Mouse (Mus musculus) lung, embryonic 15.5 days (tissue): ENCODE measurements around the gene Efcab7. TPM values are rescaled to one million over a fixed set of nuclear protein-coding genes. Genes with fewer than 3 reads are reported as not detected.

Experiments used
- ATAC-seq: fragments of 200-750 bp; cut with Nextera tagmentation; 2 replicates; pipeline ENCODE4 v1.8.0; 2017; ENCODE audit warnings: moderate number of reproducible peaks, borderline replicate concordance; ENCODE audit not compliant: low FRiP score, low TSS enrichment; ENCODE audit errors: extremely low read depth
- H3K27ac ChIP-seq: fragments of 300-500 bp; sonication (generic); 2 replicates; pipeline ENCODE4 v1.5.1; 2015; ENCODE audit warnings: moderate library complexity, mild to moderate bottlenecking, inconsistent platforms
- H3K27me3 ChIP-seq: fragments of 300-500 bp; sonication (generic); 2 replicates; pipeline ENCODE4 v1.6.1; 2015; ENCODE audit warnings: inconsistent platforms
- H3K36me3 ChIP-seq: fragments of 300-500 bp; sonication (generic); 2 replicates; pipeline ENCODE4 v1.6.1; 2015; ENCODE audit warnings: inconsistent platforms
- H3K4me1 ChIP-seq: fragments of 300-500 bp; sonication (generic); 2 replicates; pipeline ENCODE4 v1.6.1; 2015; ENCODE audit warnings: inconsistent platforms
- H3K4me2 ChIP-seq: fragments of 300-500 bp; sonication (generic); 2 replicates; pipeline ENCODE4 v1.6.1; 2015; ENCODE audit warnings: inconsistent platforms, mild to moderate bottlenecking, moderate library complexity
- H3K4me3 ChIP-seq: fragments of 300-500 bp; sonication (generic); 2 replicates; pipeline ENCODE4 v1.5.1; 2015; ENCODE audit warnings: mild to moderate bottlenecking, inconsistent platforms
- H3K9ac ChIP-seq: fragments of 300-500 bp; sonication (generic); 2 replicates; pipeline ENCODE4 v1.6.1; 2015; ENCODE audit warnings: inconsistent platforms
- H3K9me3 ChIP-seq: fragments of 300-500 bp; sonication (generic); 2 replicates; pipeline ENCODE4 v1.6.1; 2016; ENCODE audit warnings: inconsistent platforms
- WGBS: fragments of 180-500 bp; shearing (Covaris S2); methylation state at CpG from one replicate; pipeline ENCODE4 v1.1.7; 2015; 5-methylcytosine and 5-hydroxymethylcytosine counted together
- polyA plus RNA-seq: library from polyadenylated mRNA; unstranded; fragments of >200 nt; fragmentation: Nextera tagmentation; extraction: Ambion mirVana; gene quantifications from 2 replicates; pipeline ENCODE4 v1.2.1, GENCODE M21; 2015

The Efcab7 gene
- 18.9 and 22.4 TPM in 2 replicates for polyA plus RNA-seq

DNA sequence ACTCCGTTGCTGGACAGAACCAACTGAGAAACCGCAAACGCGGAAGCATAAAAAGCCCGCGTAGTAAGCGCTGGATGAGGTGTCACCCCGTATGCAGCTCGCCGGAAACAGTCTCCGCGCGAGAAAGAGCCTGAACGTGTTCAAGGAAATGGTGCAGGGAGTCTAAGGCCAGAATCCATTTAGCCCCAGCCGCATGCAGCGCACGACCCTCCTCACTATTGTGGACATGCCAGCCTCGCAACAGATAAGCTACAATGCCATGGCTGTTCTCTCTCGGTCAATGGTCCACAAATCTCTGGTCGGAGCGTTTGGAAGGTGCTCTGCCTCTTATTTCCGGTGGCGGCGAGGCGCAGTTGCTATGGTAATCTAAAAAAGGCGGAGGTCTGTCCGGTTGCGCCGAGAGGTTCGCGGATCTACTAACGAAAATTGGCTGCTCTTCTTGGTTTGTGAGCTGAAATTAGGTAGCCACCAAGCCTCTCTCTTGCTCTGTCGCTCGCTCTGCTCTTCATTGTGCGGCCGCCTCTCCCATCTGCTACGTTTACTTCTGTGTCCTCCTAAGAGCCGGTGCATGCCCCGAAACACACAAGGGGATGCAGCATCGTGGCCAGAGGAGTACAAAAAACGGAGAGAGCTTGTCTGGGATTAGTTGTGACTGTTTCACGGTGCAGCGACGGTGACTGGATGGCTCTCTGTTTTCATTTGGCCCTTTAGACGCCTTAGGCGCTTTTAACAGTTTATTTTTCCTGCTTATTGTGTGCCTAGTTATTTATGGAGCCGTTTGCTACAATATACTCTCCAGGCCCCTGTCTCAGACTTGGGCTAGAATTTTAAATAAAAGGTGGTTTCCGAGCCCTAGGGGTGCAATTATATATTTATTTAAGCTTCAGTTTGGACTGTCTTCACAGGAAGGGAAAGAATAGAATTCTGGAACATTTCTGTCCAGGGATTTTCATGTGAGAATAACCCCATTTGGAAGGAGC lies at the start of gene Efcab7:
Efcab7 (plus strand) TSS at position 105 of the 980 bp plus-strand sequence.
- peak within 1 kb of the TSS; percentile 72 for H3K27ac ChIP-seq
- H3K4me2 ChIP-seq, result peak within 1 kb of the TSS; percentile 65
- ATAC-seq, result peak; percentile 89; the same call in 1 of the 2 replicates
- no peaks in the 10 kb centered on the region for H3K36me3 ChIP-seq
- WGBS, result under 1% methylated on average over 48 of the region's 48 CpGs
- peak within 1 kb of the TSS; percentile 48 for H3K4me3 ChIP-seq
- H3K9ac ChIP-seq, result peak within 1 kb of the TSS; percentile 62
- no peaks in the 10 kb centered on the region for H3K9me3 ChIP-seq
- H3K4me1 ChIP-seq, result peaks cover 11% of the 10 kb centered on the region
- H3K27me3 ChIP-seq, result no peaks in the 10 kb centered on the region

DNA sequence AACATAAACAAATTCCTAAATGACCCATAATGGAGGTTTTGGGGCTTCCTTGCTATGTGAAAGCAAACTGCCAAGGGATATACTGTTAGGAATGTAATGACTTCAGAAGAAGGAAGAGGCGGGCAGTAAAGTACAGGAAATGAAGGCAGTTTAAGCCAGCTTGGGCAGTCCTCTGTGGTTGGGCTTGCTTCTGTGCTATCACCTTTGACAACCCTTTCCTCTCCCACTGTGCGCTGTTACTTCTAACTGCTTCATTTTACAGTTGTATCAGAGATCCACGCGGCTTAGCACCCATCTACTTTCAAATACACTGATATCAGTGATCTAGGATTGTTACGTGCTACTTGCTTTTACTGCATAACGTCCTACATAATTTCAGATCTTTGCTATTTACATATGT lies 36.6 kb upstream of the Efcab7 start:
- Histone ChIP-seq H3K4me3 (no peak overlapping the region), H3K4me1 (no peaks in the 10 kb centered on the region), H3K4me2 (no peak overlapping the region), H3K9me3 (no peaks in the 10 kb centered on the region), H3K36me3 (no peaks in the 10 kb centered on the region), H3K9ac (no peak overlapping the region), H3K27me3 (no peaks in the 10 kb centered on the region), H3K27ac (no peak overlapping the region)
- no peak for ATAC-seq
- WGBS, result 85% methylated on average over 6 of the region's 6 CpGs

GRCm38 (mm10) chr4:99816697-99817460 lies 12.1 kb upstream of the Efcab7 start:
- 80% methylated on average over 7 of the region's 7 CpGs for WGBS
- H3K4me3 ChIP-seq, result no peak overlapping the region
- H3K36me3 ChIP-seq, result no peaks in the 10 kb centered on the region
- no peak overlapping the region for H3K27ac ChIP-seq
- H3K9me3 ChIP-seq, result no peaks in the 10 kb centered on the region
- H3K4me1 ChIP-seq, result no peaks in the 10 kb centered on the region
- H3K9ac ChIP-seq, result no peak overlapping the region
- ATAC-seq, result no peak
- no peaks in the 10 kb centered on the region for H3K27me3 ChIP-seq
- no peak overlapping the region for H3K4me2 ChIP-seq

- no peaks in the 10 kb centered on the region for H3K9me3 ChIP-seq
- no peaks in the 10 kb centered on the region for H3K27me3 ChIP-seq
- no peak overlapping the region; the same call in 1 of the 2 replicates for H3K9ac ChIP-seq
- H3K27ac ChIP-seq, result no peak overlapping the region
- no peaks in the 10 kb centered on the region for H3K36me3 ChIP-seq
- H3K4me3 ChIP-seq, result peak overlapping the region; percentile 48
- no peak for ATAC-seq
- H3K4me1 ChIP-seq, result peaks cover 11% of the 10 kb centered on the region
- 44% methylated on average over 4 of the region's 4 CpGs for WGBS
- H3K4me2 ChIP-seq, result peak overlapping the region; percentile 65
These were observed 661 bp upstream of the Efcab7 start for GRCm38 (mm10) chr4:99828337-99828736.

GRCm38 (mm10) chr4:99828739-99829093 lies 282 bp upstream of the Efcab7 start:
- Histone ChIP-seq H3K27me3 (no peaks in the 10 kb centered on the region), H3K4me3 (peak overlapping the region; percentile 48), H3K36me3 (no peaks in the 10 kb centered on the region), H3K4me1 (peaks cover 11% of the 10 kb centered on the region), H3K9me3 (no peaks in the 10 kb centered on the region), H3K27ac (no peak overlapping the region), H3K9ac (peak overlapping the region; percentile 62), H3K4me2 (peak overlapping the region; percentile 65)
- ATAC-seq, result peak; percentile 32; the same call in 1 of the 2 replicates
- under 1% methylated on average over 7 of the region's 7 CpGs for WGBS

GRCm38 (mm10) chr4:99881882-99882281 lies 52.9 kb downstream of the Efcab7 start:
- H3K9ac ChIP-seq, result no peak overlapping the region
- no peak for ATAC-seq
- H3K4me2 ChIP-seq, result no peak overlapping the region
- no peaks in the 10 kb centered on the region for H3K9me3 ChIP-seq
- no peak overlapping the region for H3K27ac ChIP-seq
- no peaks in the 10 kb centered on the region for H3K4me1 ChIP-seq
- H3K36me3 ChIP-seq, result no peaks in the 10 kb centered on the region
- no peak overlapping the region for H3K4me3 ChIP-seq
- H3K27me3 ChIP-seq, result no peaks in the 10 kb centered on the region

- ATAC-seq, result no peak
- Histone ChIP-seq H3K27me3 (no peaks in the 10 kb centered on the region), H3K27ac (no peak overlapping the region), H3K9ac (no peak overlapping the region), H3K4me1 (no peaks in the 10 kb centered on the region), H3K36me3 (no peaks in the 10 kb centered on the region), H3K4me3 (no peak overlapping the region), H3K9me3 (no peaks in the 10 kb centered on the region), H3K4me2 (no peak overlapping the region)
These were observed 53.4 kb downstream of the Efcab7 start for GRCm38 (mm10) chr4:99882405-99882804.

- Histone ChIP-seq H3K4me2 (no peak overlapping the region), H3K36me3 (no peaks in the 10 kb centered on the region), H3K27ac (no peak overlapping the region), H3K27me3 (no peaks in the 10 kb centered on the region), H3K9ac (no peak overlapping the region), H3K4me1 (no peaks in the 10 kb centered on the region), H3K9me3 (no peaks in the 10 kb centered on the region), H3K4me3 (no peak overlapping the region)
- 65% methylated on average over 4 of the region's 4 CpGs for WGBS
- ATAC-seq, result no peak
These were observed 85.0 kb downstream of the Efcab7 start for GRCm38 (mm10) chr4:99913894-99914451.

GRCm38 (mm10) chr4:99926380-99926779 lies 97.4 kb downstream of the Efcab7 start:
- H3K27ac ChIP-seq, result no peak overlapping the region
- H3K9ac ChIP-seq, result no peak overlapping the region
- no peaks in the 10 kb centered on the region for H3K36me3 ChIP-seq
- no peak overlapping the region for H3K4me3 ChIP-seq
- H3K4me1 ChIP-seq, result peaks cover 10% of the 10 kb centered on the region
- no peaks in the 10 kb centered on the region for H3K27me3 ChIP-seq
- ATAC-seq, result no peak
- WGBS, result 85% methylated on average over 4 of the region's 4 CpGs
- H3K4me2 ChIP-seq, result no peak overlapping the region
- H3K9me3 ChIP-seq, result no peaks in the 10 kb centered on the region

- 33% methylated on average over 6 of the region's 6 CpGs for WGBS
- Histone ChIP-seq H3K4me2 (peak overlapping the region; percentile 82; the same call in 1 of the 2 replicates), H3K27ac (no peak overlapping the region), H3K9me3 (no peaks in the 10 kb centered on the region), H3K27me3 (no peaks in the 10 kb centered on the region), H3K36me3 (no peaks in the 10 kb centered on the region), H3K9ac (no peak overlapping the region), H3K4me1 (peaks cover 16% of the 10 kb centered on the region), H3K4me3 (no peak overlapping the region)
- no peak for ATAC-seq
These were observed 99.5 kb downstream of the Efcab7 start for GRCm38 (mm10) chr4:99928521-99928920.

DNA sequence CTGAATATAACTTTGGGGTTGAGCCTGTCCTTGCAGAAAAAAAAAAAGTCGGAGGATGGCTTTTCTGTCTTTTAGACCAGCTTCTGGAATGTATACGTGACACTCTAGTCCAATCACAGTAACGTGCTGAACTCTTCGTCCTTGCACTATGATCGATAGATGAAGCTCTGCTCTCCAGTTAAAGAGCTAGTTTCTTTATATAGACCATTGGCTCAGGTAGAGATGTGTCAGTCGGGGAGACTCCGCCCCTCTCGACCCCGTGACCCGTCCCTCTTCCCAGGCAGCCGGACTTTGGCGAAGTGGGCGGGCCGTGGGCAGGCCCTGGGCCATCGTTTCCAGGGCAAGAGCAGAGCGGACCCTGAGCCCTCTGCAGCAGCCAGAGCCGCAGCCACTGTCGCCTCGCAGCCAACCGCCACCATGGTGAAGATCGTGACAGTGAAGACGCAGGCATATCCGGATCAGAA lies 100.2 kb downstream of the Efcab7 start, which contains the start of gene Pgm1:
Pgm1 (plus strand) TSS at position 266 of the 464 bp plus-strand sequence.
- Histone ChIP-seq H3K4me3 (peak within 1 kb of the TSS; percentile 66), H3K27ac (peak within 1 kb of the TSS; percentile 94), H3K4me1 (peaks cover 16% of the 10 kb centered on the region), H3K9me3 (no peaks in the 10 kb centered on the region), H3K36me3 (no peaks in the 10 kb centered on the region), H3K4me2 (peak within 1 kb of the TSS; percentile 82), H3K9ac (peak within 1 kb of the TSS; percentile 68), H3K27me3 (no peaks in the 10 kb centered on the region)
- 2% methylated on average over 23 of the region's 23 CpGs for WGBS
- ATAC-seq, result peak; percentile 84
